Mouse (Mus musculus) CH12.LX (cell line): Measurements from ENCODE around the gene Olfr304.

Experiments
- CTCF ChIP-seq, 2 experiments: IDR thresholded peaks in 1 of 2; conservative IDR thresholded peaks in 1 of 2; 2 replicates each; pipeline ENCODE4 v1.5.1; 2011 to 2012; ENCODE audit warnings: low read depth in 2 of 2, low read length in 2 of 2, improper control_type of control experiment in 1 of 2, inconsistent platforms in 1 of 2, mild to moderate bottlenecking in 1 of 2, moderate library complexity in 1 of 2
- EP300 ChIP-seq: IDR thresholded peaks from 2 replicates; pipeline ENCODE4 v1.6.1; 2011; ENCODE audit warnings: low read length, improper control_type of control experiment
- HCFC1 ChIP-seq: IDR thresholded peaks from 2 replicates; pipeline ENCODE4 v1.6.1; 2012; ENCODE audit warnings: low read depth, mild to moderate bottlenecking, inconsistent platforms, low read length, improper control_type of control experiment
- KAT2A ChIP-seq: IDR thresholded peaks from 2 replicates; pipeline ENCODE4 v1.6.1; 2012; ENCODE audit warnings: low read length, improper control_type of control experiment, inconsistent platforms; ENCODE audit not compliant: insufficient replicate concordance
- POLR2AphosphoS2 ChIP-seq: IDR thresholded peaks from 2 replicates; pipeline ENCODE4 v1.6.1; 2011; ENCODE audit warnings: low read depth, low read length, improper control_type of control experiment
- TBP ChIP-seq: conservative IDR thresholded peaks from 2 replicates; pipeline ENCODE4 v1.6.1; 2011; ENCODE audit warnings: low read depth, low read length, improper control_type of control experiment

- TF ChIP-seq POLR2AphosphoS2 (no peak), TBP (no peak), HCFC1 (no peak), CTCF (conservative IDR thresholded peaks at IDR 0.05 in 1 of 2, IDR thresholded peaks at IDR 0.05 in 1 of 2; ENCODE audit: low read depth in 2 of 2, low read length in 2 of 2) (no peak), EP300 (no peak), KAT2A (no peak)
These were observed 49.0 kb downstream of the Olfr304 start, which contains the start of gene Olfr307 for GRCm38 (mm10) chr7:86337486-86337885.
